Mouse (Mus musculus) MEL (cell line): ENCODE data around the gene Timm22. TPM values are rescaled to one million over a fixed set of nuclear protein-coding genes. Genes with fewer than 3 reads are reported as not detected.

Experiments
- DNase-seq: peaks from one replicate; pipeline ENCODE4 v3.0.0; 2011; ENCODE audit warnings: low read depth, low spot score
- H3K27ac ChIP-seq: 2 replicates; pipeline ENCODE4 v1.5.1; 2012; ENCODE audit warnings: low read depth, mild to moderate bottlenecking, control low read depth, low read length, moderate library complexity; ENCODE audit not compliant: control insufficient read depth
- H3K27me3 ChIP-seq, 2 experiments: fragments of 150-350 bp in 1 of 2; sonication (generic) in 1 of 2; 2 replicates each; pipeline ENCODE4 v1.6.1; 2012; ENCODE audit warnings: low read length in 2 of 2, mild to moderate bottlenecking in 2 of 2, improper control_type of control experiment in 1 of 2, moderate library complexity in 1 of 2; ENCODE audit not compliant: insufficient read depth in 2 of 2, control insufficient read depth in 1 of 2
- H3K36me3 ChIP-seq, 2 experiments: 2 replicates each; pipeline ENCODE4 v1.6.1; 2012 to 2014; ENCODE audit warnings: low read length in 2 of 2, improper control_type of control experiment in 1 of 2, inconsistent platforms in 1 of 2, mild to moderate bottlenecking in 1 of 2; ENCODE audit not compliant: insufficient read depth in 2 of 2, control insufficient read depth in 1 of 2
- H3K4me1 ChIP-seq, 2 experiments: fragments of 150-350 bp in 1 of 2; sonication (generic) in 1 of 2; 2 replicates each; pipeline ENCODE4 v1.6.1; 2012; ENCODE audit warnings: low read length in 2 of 2, improper control_type of control experiment in 1 of 2, mild to moderate bottlenecking in 1 of 2; ENCODE audit not compliant: insufficient read depth in 2 of 2, control insufficient read depth in 1 of 2
- H3K4me3 ChIP-seq, 2 experiments: fragments of 150-350 bp in 1 of 2; sonication (generic) in 1 of 2; 2 replicates each; pipeline ENCODE4 v1.5.1; 2012; ENCODE audit warnings: low read depth in 2 of 2, low read length in 2 of 2, mild to moderate bottlenecking in 2 of 2, moderate library complexity in 2 of 2, control low read depth in 1 of 2, improper control_type of control experiment in 1 of 2; ENCODE audit not compliant: control insufficient read depth in 1 of 2, insufficient read depth in 1 of 2
- H3K79me2 ChIP-seq: 2 replicates; pipeline ENCODE4 v1.6.1; 2012; ENCODE audit warnings: mild to moderate bottlenecking, low read length, moderate library complexity; ENCODE audit not compliant: control insufficient read depth, poor library complexity, insufficient read depth
- H3K9ac ChIP-seq: 2 replicates; pipeline ENCODE4 v1.6.1; 2012; ENCODE audit warnings: low read depth, mild to moderate bottlenecking, control low read depth, low read length, moderate library complexity; ENCODE audit not compliant: control insufficient read depth, poor library complexity, severe bottlenecking
- H3K9me3 ChIP-seq: fragments of 150-350 bp; sonication (generic); replicated peaks from 2 replicates; pipeline ENCODE4 v1.6.1; 2012; ENCODE audit warnings: mild to moderate bottlenecking, low read length, improper control_type of control experiment, moderate library complexity; ENCODE audit not compliant: insufficient read depth
- BHLHE40 ChIP-seq: IDR thresholded peaks from 2 replicates; pipeline ENCODE4 v1.6.1; 2012; ENCODE audit warnings: low read depth, mild to moderate bottlenecking, inconsistent platforms, low read length, improper control_type of control experiment, borderline replicate concordance
- CHD1 ChIP-seq: IDR thresholded peaks from 2 replicates; pipeline ENCODE4 v1.6.1; 2012; ENCODE audit warnings: low read depth, mild to moderate bottlenecking, inconsistent platforms, low read length, improper control_type of control experiment
- CTCF ChIP-seq, 3 experiments: IDR thresholded peaks in 2 of 3; conservative IDR thresholded peaks in 1 of 3; 2 replicates each; pipeline ENCODE4 v1.5.1; 2011 to 2012; ENCODE audit warnings: low read length in 3 of 3, low read depth in 2 of 3, mild to moderate bottlenecking in 2 of 3, improper control_type of control experiment in 1 of 3, inconsistent platforms in 1 of 3, mixed read lengths in 1 of 3, moderate library complexity in 1 of 3; ENCODE audit not compliant: control insufficient read depth in 1 of 3, insufficient read depth in 1 of 3, poor library complexity in 1 of 3, severe bottlenecking in 1 of 3
- E2F4 ChIP-seq: IDR thresholded peaks from 2 replicates; pipeline ENCODE4 v1.6.1; 2011; ENCODE audit warnings: low read depth, low read length, improper control_type of control experiment, borderline replicate concordance
- ELF1 ChIP-seq: IDR thresholded peaks from 2 replicates; pipeline ENCODE4 v1.6.1; 2014; ENCODE audit warnings: low read depth, mild to moderate bottlenecking, inconsistent platforms, low read length, improper control_type of control experiment, moderate library complexity
- EP300 ChIP-seq, 2 experiments: IDR thresholded peaks; 2 replicates each; pipeline ENCODE4 v1.6.1; 2011; ENCODE audit warnings: improper control_type of control experiment in 2 of 2, low read length in 2 of 2, low read depth in 1 of 2, mild to moderate bottlenecking in 1 of 2
- GABPA ChIP-seq: IDR thresholded peaks from 2 replicates; pipeline ENCODE4 v1.6.1; 2012; ENCODE audit warnings: low read depth, mild to moderate bottlenecking, inconsistent platforms, low read length, improper control_type of control experiment, moderate library complexity
- GATA1 ChIP-seq: IDR thresholded peaks from 2 replicates; pipeline ENCODE4 v1.6.1; 2011; ENCODE audit warnings: low read depth, low read length, improper control_type of control experiment
- KAT2A ChIP-seq: conservative IDR thresholded peaks from 2 replicates; pipeline ENCODE4 v1.6.1; 2012; ENCODE audit warnings: low read depth, low read length, improper control_type of control experiment, inconsistent platforms
- MAFK ChIP-seq: IDR thresholded peaks from 2 replicates; pipeline ENCODE4 v1.6.1; 2011; ENCODE audit warnings: low read depth, mild to moderate bottlenecking, low read length, improper control_type of control experiment, borderline replicate concordance
- MAX ChIP-seq: IDR thresholded peaks from 2 replicates; pipeline ENCODE4 v1.6.1; 2011; ENCODE audit warnings: low read length, improper control_type of control experiment
- MAZ ChIP-seq: IDR thresholded peaks from 2 replicates; pipeline ENCODE4 v1.6.1; 2012; ENCODE audit warnings: low read depth, mild to moderate bottlenecking, inconsistent platforms, low read length, improper control_type of control experiment
- MYB ChIP-seq: IDR thresholded peaks from 2 replicates; pipeline ENCODE4 v1.6.1; 2011; ENCODE audit warnings: mild to moderate bottlenecking, low read depth, low read length, improper control_type of control experiment
- MYC ChIP-seq: IDR thresholded peaks from 2 replicates; pipeline ENCODE4 v1.6.1; 2011; ENCODE audit warnings: low read depth, mild to moderate bottlenecking, low read length, improper control_type of control experiment, moderate library complexity
- NELFE ChIP-seq: IDR thresholded peaks from 2 replicates; pipeline ENCODE4 v1.6.1; 2011; ENCODE audit warnings: low read depth, low read length, improper control_type of control experiment
- NRF1 ChIP-seq: IDR thresholded peaks from 2 replicates; pipeline ENCODE4 v1.6.1; 2014; ENCODE audit warnings: low read depth, mild to moderate bottlenecking, inconsistent platforms, low read length, improper control_type of control experiment, moderate library complexity; ENCODE audit not compliant: poor library complexity, insufficient read depth, severe bottlenecking
- POLR2A ChIP-seq, 2 experiments: IDR thresholded peaks; 2 replicates each; pipeline ENCODE4 v1.6.1; 2011 to 2012; ENCODE audit warnings: low read length in 2 of 2, mild to moderate bottlenecking in 2 of 2, control low read depth in 1 of 2, improper control_type of control experiment in 1 of 2, low read depth in 1 of 2, moderate library complexity in 1 of 2; ENCODE audit not compliant: control insufficient read depth in 1 of 2, insufficient read depth in 1 of 2, poor library complexity in 1 of 2
- POLR2AphosphoS2 ChIP-seq: IDR thresholded peaks from 2 replicates; pipeline ENCODE4 v1.6.1; 2011; ENCODE audit warnings: low read length, improper control_type of control experiment
- POLR2AphosphoS5 ChIP-seq: IDR thresholded peaks from 2 replicates; pipeline ENCODE4 v1.6.1; 2012; ENCODE audit warnings: low read depth, borderline replicate concordance, mild to moderate bottlenecking, inconsistent platforms, low read length, moderate library complexity, mixed read lengths
- RAD21 ChIP-seq: IDR thresholded peaks from 2 replicates; pipeline ENCODE4 v1.6.1; 2011; ENCODE audit warnings: mild to moderate bottlenecking, low read depth, low read length, improper control_type of control experiment
- SIN3A ChIP-seq: IDR thresholded peaks from 2 replicates; pipeline ENCODE4 v1.6.1; 2012; ENCODE audit warnings: low read length, improper control_type of control experiment, inconsistent platforms
- SMC3 ChIP-seq: IDR thresholded peaks from 2 replicates; pipeline ENCODE4 v1.6.1; 2011; ENCODE audit warnings: low read depth, low read length, improper control_type of control experiment
- TBP ChIP-seq: IDR thresholded peaks from 2 replicates; pipeline ENCODE4 v1.8.0; 2011; ENCODE audit warnings: low read depth, low read length, improper control_type of control experiment
- TCF12 ChIP-seq: IDR thresholded peaks from 2 replicates; pipeline ENCODE4 v1.6.1; 2014; ENCODE audit warnings: low read depth, mild to moderate bottlenecking, inconsistent platforms, low read length, improper control_type of control experiment, moderate library complexity
- UBTF ChIP-seq: IDR thresholded peaks from 2 replicates; pipeline ENCODE4 v1.6.1; 2012; ENCODE audit warnings: low read depth, mild to moderate bottlenecking, inconsistent platforms, low read length, improper control_type of control experiment, moderate library complexity, borderline replicate concordance; ENCODE audit not compliant: insufficient read depth
- ZC3H11A ChIP-seq: IDR thresholded peaks from 2 replicates; pipeline ENCODE4 v1.6.1; 2012; ENCODE audit warnings: low read depth, mild to moderate bottlenecking, inconsistent platforms, low read length, improper control_type of control experiment
- ZKSCAN1 ChIP-seq: IDR thresholded peaks from 2 replicates; pipeline ENCODE4 v1.6.1; 2012; ENCODE audit warnings: low read depth, mild to moderate bottlenecking, inconsistent platforms, low read length, improper control_type of control experiment, moderate library complexity
- ZMIZ1 ChIP-seq: IDR thresholded peaks from 2 replicates; pipeline ENCODE4 v1.6.1; 2012; ENCODE audit warnings: low read depth, mild to moderate bottlenecking, inconsistent platforms, low read length, improper control_type of control experiment, moderate library complexity
- polyA plus RNA-seq, 2 experiments: library from polyadenylated mRNA; stranded (reverse) in 1 of 2; unstranded in 1 of 2; fragments of >175 nt in 1 of 2; fragments of >200 nt in 1 of 2; gene quantifications; 2 replicates each; pipeline versions ENCODE4 v1.2.1 to v1.2.4; 2012; ENCODE audit warnings: low replicate concordance in 2 of 2, low read depth in 1 of 2; ENCODE audit not compliant: insufficient read length in 2 of 2, insufficient read depth in 1 of 2, missing spikeins in 1 of 2
- total RNA-seq: library from RNA; depleted of rRNA; stranded (reverse); fragments of 300-350 nt; gene quantifications from 2 replicates; pipeline ENCODE4 v1.2.3, GENCODE M21; 2012

The Timm22 gene
- total and polyA plus RNA-seq, 3 experiments, result 47.4 to 77.0 TPM; not detected in 1

GRCm38 (mm10) chr11:76454492-76454891, 47.7 kb downstream of the Timm22 start:
- H3K27ac ChIP-seq, result no peak overlapping the region
- peak; percentile 84 for DNase-seq
- TF ChIP-seq TCF12 (no peak), TBP (no peak), RAD21 (peak; percentile 87), SMC3 (peak; percentile 81), MYC (no peak), SIN3A (no peak), EP300 (IDR thresholded peaks at IDR 0.05; ENCODE audit: low read depth in 1 of 2, low read length in 2 of 2) (no peak), CTCF (IDR thresholded peaks at IDR 0.05 in 2 of 3, conservative IDR thresholded peaks at IDR 0.05 in 1 of 3; ENCODE audit: control insufficient read depth in 1 of 3, insufficient read depth in 1 of 3, low read depth in 2 of 3, low read length in 3 of 3, poor library complexity in 1 of 3, severe bottlenecking in 1 of 3) (peak; percentile 95 to 99 (median 97)), BHLHE40 (no peak), MAFK (no peak), MYB (no peak), ELF1 (no peak), CHD1 (no peak), NELFE (no peak), NRF1 (no peak), UBTF (no peak), ZC3H11A (peak; percentile 67)
- TF ChIP-seq, all 39 proteins: peak for 4
- H3K4me3 ChIP-seq, result no peak overlapping the region
- H3K27me3 ChIP-seq, result no peaks in the 10 kb centered on the region
- no peaks in the 10 kb centered on the region for H3K79me2 ChIP-seq
- no peaks in the 10 kb centered on the region for H3K36me3 ChIP-seq
- no peaks in the 10 kb centered on the region for H3K4me1 ChIP-seq
- H3K9ac ChIP-seq, result no peak overlapping the region
- H3K9me3 ChIP-seq, result no peaks in the 10 kb centered on the region

GRCm38 (mm10) chr11:76456233-76456632, 49.5 kb downstream of the Timm22 start:
- no peak for TF ChIP-seq ZMIZ1
- TF ChIP-seq GABPA, result no peak
- TF ChIP-seq NRF1, result no peak
- TF ChIP-seq ZKSCAN1, result no peak
- TF ChIP-seq MAZ, result 0 out of 2 replicates have a peak, but pooled peaks have one; percentile 61
- no peak for TF ChIP-seq KAT2A
- no peak for TF ChIP-seq POLR2AphosphoS2
- TF ChIP-seq MAX, result no peak
- no peak for TF ChIP-seq GATA1
- peak; percentile 74 for TF ChIP-seq SMC3
- peak; percentile 79 for TF ChIP-seq RAD21
- peak; percentile 94 to 99 (median 96) for TF ChIP-seq CTCF (IDR thresholded peaks at IDR 0.05 in 2 of 3, conservative IDR thresholded peaks at IDR 0.05 in 1 of 3; ENCODE audit: control insufficient read depth in 1 of 3, insufficient read depth in 1 of 3, low read depth in 2 of 3, low read length in 3 of 3, poor library complexity in 1 of 3, severe bottlenecking in 1 of 3)
- no peak for TF ChIP-seq POLR2A (IDR thresholded peaks at IDR 0.05; ENCODE audit: control insufficient read depth in 1 of 2, insufficient read depth in 1 of 2, low read depth in 1 of 2, low read length in 2 of 2, poor library complexity in 1 of 2)
- no peak for TF ChIP-seq E2F4
- peak; percentile 71 for TF ChIP-seq ZC3H11A
- no peak for TF ChIP-seq POLR2AphosphoS5
- Histone ChIP-seq H3K9ac (no peak overlapping the region), H3K27me3 (no peaks in the 10 kb centered on the region), H3K36me3 (no peaks in the 10 kb centered on the region), H3K4me1 (no peaks in the 10 kb centered on the region), H3K9me3 (no peaks in the 10 kb centered on the region), H3K4me3 (no peak overlapping the region), H3K79me2 (no peaks in the 10 kb centered on the region), H3K27ac (no peak overlapping the region)
- DNase-seq, result peak; percentile 87
